Mouse (Mus musculus) ES-E14 (cell line): ENCODE data around the gene Dnm1. TPM values are rescaled to one million over a fixed set of nuclear protein-coding genes. Genes with fewer than 3 reads are reported as not detected.

Source experiments
- DNase-seq: peaks from one replicate; pipeline ENCODE4 v3.0.0-alpha.2; 2013; ENCODE audit warnings: low read depth, low spot score
- H3K27ac ChIP-seq: 2 replicates; pipeline ENCODE4 v1.5.1; 2012; ENCODE audit warnings: low read depth, mild to moderate bottlenecking, low read length, moderate library complexity, mixed read lengths; ENCODE audit not compliant: poor library complexity, insufficient read depth, severe bottlenecking
- H3K36me3 ChIP-seq: 2 replicates; pipeline ENCODE4 v1.6.1; 2012; ENCODE audit warnings: mild to moderate bottlenecking, low read length, moderate library complexity, mixed read lengths; ENCODE audit not compliant: control insufficient read depth, poor library complexity, insufficient read depth, severe bottlenecking
- H3K4me1 ChIP-seq, 2 experiments: fragments of 150-350 bp in 1 of 2; sonication (generic) in 1 of 2; 2 replicates each; pipeline ENCODE4 v1.6.1; 2012; ENCODE audit warnings: low read length in 2 of 2, mild to moderate bottlenecking in 1 of 2, mixed read lengths in 1 of 2; ENCODE audit not compliant: control insufficient read depth in 2 of 2, insufficient read depth in 2 of 2, poor library complexity in 1 of 2
- H3K4me3 ChIP-seq, 2 experiments: fragments of 150-350 bp in 1 of 2; sonication (generic) in 1 of 2; 2 replicates each; pipeline ENCODE4 v1.5.1; 2012; ENCODE audit warnings: low read length in 2 of 2, low read depth in 1 of 2, mild to moderate bottlenecking in 1 of 2, mixed read lengths in 1 of 2; ENCODE audit not compliant: insufficient read depth in 1 of 2, poor library complexity in 1 of 2, severe bottlenecking in 1 of 2
- H3K9ac ChIP-seq: 2 replicates; pipeline ENCODE4 v1.6.1; 2012; ENCODE audit warnings: low read depth, mild to moderate bottlenecking, low read length, mixed read lengths; ENCODE audit not compliant: poor library complexity, insufficient read depth, severe bottlenecking
- H3K9me3 ChIP-seq: fragments of 150-350 bp; sonication (generic); 2 replicates; pipeline ENCODE4 v1.6.1; 2012; ENCODE audit warnings: low read depth, mild to moderate bottlenecking, low read length; ENCODE audit not compliant: control insufficient read depth, insufficient read depth
- CHD2 ChIP-seq: IDR thresholded peaks from 2 replicates; pipeline ENCODE4 v1.6.1; 2014; ENCODE audit warnings: mild to moderate bottlenecking, low read depth, low read length, inconsistent platforms
- HCFC1 ChIP-seq: IDR thresholded peaks from 2 replicates; pipeline ENCODE4 v1.6.1; 2012; ENCODE audit warnings: low read length, inconsistent platforms, borderline replicate concordance; ENCODE audit not compliant: insufficient read depth
- MAFK ChIP-seq: IDR thresholded peaks from 2 replicates; pipeline ENCODE4 v1.6.1; 2014; ENCODE audit warnings: mild to moderate bottlenecking, low read depth, low read length, inconsistent platforms; ENCODE audit not compliant: insufficient read depth
- ZC3H11A ChIP-seq: IDR thresholded peaks from 2 replicates; pipeline ENCODE4 v1.6.1; 2012; ENCODE audit warnings: low read depth, mild to moderate bottlenecking, inconsistent platforms, low read length, borderline replicate concordance
- ZNF384 ChIP-seq: IDR thresholded peaks from 2 replicates; pipeline ENCODE4 v1.6.1; 2012; ENCODE audit warnings: low read depth, low read length, inconsistent platforms
- in situ Hi-C, 2 experiments: fragments of 600-800 bp; cut with MboI; formaldehyde crosslinking; loops; one replicate each; pipeline ENCODE4 v1.15.1; 2025; ENCODE audit warnings: low sequenced_read_pairs in 2 of 2, inconsistent platforms in 1 of 2; ENCODE audit not compliant: unreplicated experiment in 2 of 2
- total RNA-seq: library from RNA; depleted of rRNA; stranded (reverse); fragments of 300-350 nt; gene quantifications from 2 replicates; pipeline ENCODE4 v1.2.3, GENCODE M21; 2012; rRNA removed

Gene Dnm1
- total RNA-seq, 1 experiment = 1.5 TPM

GRCm38 (mm10) chr2:32259657-32260417 lies 93.3 kb downstream of the Dnm1 start, which contains the start of gene Uck1:
TSS of gene Uck1 (minus strand) at chr2:32260159.
- peak within 1 kb of the TSS; percentile 96 for H3K9ac ChIP-seq
- H3K36me3 ChIP-seq = peaks cover 18% of the 10 kb centered on the region
- no peaks in the 10 kb centered on the region for H3K9me3 ChIP-seq
- TF ChIP-seq MAFK (no peak), ZNF384 (no peak), ZC3H11A (no peak), HCFC1 (no peak), CHD2 (no peak)
- peaks cover 0 to 8% of the 10 kb centered on the region in 2 experiments; a peak in 1 of 4 replicates for H3K4me1 ChIP-seq
- in situ Hi-C loops = no loop called here
- peak; percentile 87 for DNase-seq
- peak within 1 kb of the TSS; percentile 75 to 97 for H3K4me3 ChIP-seq
- H3K27ac ChIP-seq = peak within 1 kb of the TSS; percentile 47; the same call in 1 of the 2 replicates

GRCm38 (mm10) chr2:32258887-32259533 lies 94.1 kb downstream of the Dnm1 start:
- 0 out of 2 replicates have a peak overlapping the region, but pooled peaks have one; percentile 13 for H3K27ac ChIP-seq
- H3K4me3 ChIP-seq = peak overlapping the region; percentile 75 to 97
- peaks cover 24% of the 10 kb centered on the region for H3K36me3 ChIP-seq
- TF ChIP-seq MAFK = no peak
- no peak for TF ChIP-seq ZC3H11A
- H3K4me1 ChIP-seq = peaks cover 0 to 8% of the 10 kb centered on the region in 2 experiments; a peak in 1 of 4 replicates
- peak overlapping the region; percentile 96 for H3K9ac ChIP-seq
- in situ Hi-C loops = no loop called here
- DNase-seq = no peak
- H3K9me3 ChIP-seq = no peaks in the 10 kb centered on the region

Other genes with a start within 250 kb of the Dnm1 start
- 75.1 and 88.5 TPM in 2 replicates for gene Prrc2b, start 202.3 kb downstream of the Dnm1 start, total RNA-seq
- gene Pomt1, start 116.7 kb downstream of the Dnm1 start, total RNA-seq = 36.5 and 63.7 TPM in 2 replicates
- gene Uck1, start 93.2 kb downstream of the Dnm1 start, total RNA-seq = 52.1 and 56.8 TPM in 2 replicates
- gene Golga2, start 66.0 kb downstream of the Dnm1 start, total RNA-seq = 42.2 and 49.9 TPM in 2 replicates
- 172 and 280 TPM in 2 replicates for gene Swi5, start 65.3 kb downstream of the Dnm1 start, total RNA-seq
- 13.6 and 18.7 TPM in 2 replicates for gene Ciz1, start 1.0 kb downstream of the Dnm1 start, total RNA-seq
- gene 1110008P14Rik, start 28.6 kb upstream of the Dnm1 start, total RNA-seq = 20.0 and 31.3 TPM in 2 replicates
- not detected in 2 replicates for gene Lcn2, start 34.9 kb upstream of the Dnm1 start, total RNA-seq
- 24.9 and 30.7 TPM in 2 replicates for gene Ptges2, start 42.6 kb upstream of the Dnm1 start, total RNA-seq
- gene Naif1, start 97.1 kb upstream of the Dnm1 start, total RNA-seq = 2.1 and 2.5 TPM in 2 replicates
- gene Slc25a25, start 98.1 kb upstream of the Dnm1 start, total RNA-seq = 22.1 and 23.4 TPM in 2 replicates
- 11.6 TPM in 2 replicates for gene Fam102a, start 182.0 kb upstream of the Dnm1 start, total RNA-seq
- gene Dpm2, start 217.5 kb upstream of the Dnm1 start, total RNA-seq = 38.0 and 44.1 TPM in 2 replicates
- 3.5 and 5.0 TPM in 2 replicates for gene Pip5kl1, start 221.5 kb upstream of the Dnm1 start, total RNA-seq
- gene 9430097D07Rik, start 222.3 kb upstream of the Dnm1 start, total RNA-seq = 0.37 and 0.71 TPM in 2 replicates
- gene St6galnac4, start 233.8 kb upstream of the Dnm1 start, total RNA-seq = 9.4 and 14.8 TPM in 2 replicates
- 18.0 and 27.2 TPM in 2 replicates for gene St6galnac6, start 246.4 kb upstream of the Dnm1 start, total RNA-seq